Mouse (Mus musculus): ENCODE results near the gene Kpna4.

- TF ChIP-seq CTCF (IDR thresholded peaks at IDR 0.05; ENCODE audit: low read depth, low read length) (no peak), GATA1 (IDR thresholded peaks at IDR 0.05; ENCODE audit: borderline replicate concordance, low read length) (no peak), TAL1 (conservative IDR thresholded peaks at IDR 0.05; ENCODE audit: low read depth, low read length) (no peak), GATA2 (IDR thresholded peaks at IDR 0.05; ENCODE audit: borderline replicate concordance, low read depth, low read length) (no peak), POLR2AphosphoS5 (IDR thresholded peaks at IDR 0.05; ENCODE audit: insufficient replicate concordance, low read depth, low read length) (no peak)
These were observed 13.9 kb upstream of the Kpna4 start for GRCm38 (mm10) chr3:69140851-69141250.

Data from G1E (cell line).